Mouse (Mus musculus) monocyte, adult 2 months (primary cell): ENCODE results near the gene Dync1li2.

ENCODE experiments used
- DNase-seq, 2 experiments: peaks; one replicate each; pipeline ENCODE4 v3.0.0; 2022; ENCODE audit warnings: low spot score in 2 of 2, low read depth in 1 of 2

Gene Dync1li2

DNA sequence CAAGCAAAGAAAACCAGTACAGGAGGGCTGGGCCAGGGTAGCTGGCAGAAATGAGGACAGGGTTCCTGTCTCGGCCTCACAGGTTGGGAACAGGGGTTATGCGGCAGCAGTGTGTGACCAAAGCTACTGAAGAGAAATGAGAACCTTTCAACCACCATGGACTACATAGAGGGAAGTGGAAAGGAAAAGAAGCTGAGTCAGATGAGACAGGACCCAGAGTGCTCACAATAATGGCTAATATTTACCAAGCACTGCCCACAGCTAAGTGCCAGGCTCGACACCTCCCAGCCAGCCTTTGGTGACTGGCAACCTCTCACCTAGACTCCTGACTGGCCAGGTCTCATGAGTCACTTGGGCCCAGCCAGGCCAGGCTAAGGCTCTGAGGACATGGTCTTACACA is 58.9 kb downstream of the Dync1li2 start:
- DNase-seq = no peak

- no peak for DNase-seq
Observed at GRCm38 (mm10) chr8:104383296-104383695, 59.6 kb downstream of the Dync1li2 start.

- DNase-seq = no peak
Observed at GRCm38 (mm10) chr8:104380961-104381411, 61.9 kb downstream of the Dync1li2 start.

DNA sequence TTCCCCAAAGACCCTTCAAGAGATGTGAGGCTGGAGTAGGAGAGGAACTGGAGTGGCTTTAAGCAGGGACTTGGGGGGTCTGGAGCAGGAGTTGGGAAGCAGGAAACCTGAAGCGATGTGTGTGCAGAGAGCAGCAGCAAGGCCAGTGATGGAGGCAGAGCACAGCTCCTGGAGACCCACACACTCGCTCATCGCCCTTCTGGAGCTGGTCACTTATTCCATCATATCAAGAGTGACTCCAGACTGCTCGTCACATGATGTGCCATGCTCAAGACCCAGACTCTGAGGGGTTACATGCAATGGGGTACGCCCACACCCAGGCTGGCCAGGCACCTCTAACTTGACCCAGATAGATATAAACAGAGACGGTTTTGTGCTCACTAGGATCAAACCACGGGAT is 62.6 kb downstream of the Dync1li2 start:
- no peak for DNase-seq

DNA sequence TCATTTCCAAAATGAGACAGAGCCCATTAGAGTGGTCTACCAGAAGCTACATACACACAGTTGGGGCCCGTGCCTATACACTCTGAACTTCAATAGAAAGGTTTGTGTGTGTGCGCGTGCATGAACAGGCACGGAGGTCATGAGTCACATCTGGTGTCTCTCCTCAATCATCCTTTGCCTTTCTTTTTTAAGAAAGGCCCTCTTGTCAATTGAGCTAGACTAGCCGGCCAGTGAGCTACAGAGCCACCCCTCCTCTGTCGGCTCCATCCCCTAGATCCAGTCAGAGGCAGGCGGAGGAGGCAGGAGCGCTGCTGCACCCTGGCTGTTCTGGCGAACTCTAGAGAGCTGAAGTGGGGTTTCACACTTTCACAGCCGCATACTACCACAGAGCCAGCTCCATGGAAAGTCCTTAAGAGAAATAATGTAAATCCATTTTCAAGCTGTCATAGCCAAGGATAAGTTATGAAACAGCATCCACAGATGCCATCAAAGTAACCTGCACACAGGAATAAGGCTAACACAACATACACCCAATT is 63.5 kb downstream of the Dync1li2 start:
- no peak for DNase-seq

DNA sequence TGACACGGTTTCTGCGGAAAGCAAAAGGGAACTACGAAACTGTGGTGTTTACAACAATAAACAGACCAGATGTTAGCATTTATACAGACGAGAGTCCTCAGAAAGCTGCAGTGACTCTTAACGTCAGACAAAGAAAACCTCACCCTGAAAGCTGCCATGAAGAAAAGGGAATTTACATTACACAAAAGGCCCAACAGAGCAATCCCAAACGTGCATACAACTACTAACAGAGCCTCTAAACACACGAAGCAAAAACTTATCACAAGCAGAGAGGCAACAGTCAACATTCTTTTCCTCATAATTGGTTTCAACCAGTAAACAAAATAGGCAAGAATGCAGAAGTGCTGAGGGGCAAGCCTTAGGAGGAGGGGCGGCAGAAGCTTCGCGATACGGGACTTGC is 66.2 kb downstream of the Dync1li2 start:
- no peak for DNase-seq

DNA sequence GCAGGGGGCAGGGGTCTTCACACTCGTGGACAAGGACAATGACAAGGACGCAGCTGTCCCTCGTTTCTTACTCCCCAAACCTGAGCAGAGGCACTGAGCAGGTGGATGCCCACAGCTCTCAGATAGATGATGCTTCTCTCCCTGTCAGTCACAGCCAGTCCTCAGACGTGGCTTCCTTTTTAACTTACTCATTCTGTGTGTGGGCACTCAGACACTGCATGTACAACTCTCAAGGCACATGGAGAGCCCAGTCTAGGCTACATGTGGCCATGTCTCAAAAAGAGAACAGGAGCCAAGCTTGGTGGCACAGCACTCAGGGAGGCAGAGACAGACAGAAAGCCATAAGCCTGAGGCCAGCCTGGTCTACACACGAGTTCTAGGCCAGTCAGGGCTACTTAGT is 66.9 kb downstream of the Dync1li2 start:
- DNase-seq = no peak

DNA sequence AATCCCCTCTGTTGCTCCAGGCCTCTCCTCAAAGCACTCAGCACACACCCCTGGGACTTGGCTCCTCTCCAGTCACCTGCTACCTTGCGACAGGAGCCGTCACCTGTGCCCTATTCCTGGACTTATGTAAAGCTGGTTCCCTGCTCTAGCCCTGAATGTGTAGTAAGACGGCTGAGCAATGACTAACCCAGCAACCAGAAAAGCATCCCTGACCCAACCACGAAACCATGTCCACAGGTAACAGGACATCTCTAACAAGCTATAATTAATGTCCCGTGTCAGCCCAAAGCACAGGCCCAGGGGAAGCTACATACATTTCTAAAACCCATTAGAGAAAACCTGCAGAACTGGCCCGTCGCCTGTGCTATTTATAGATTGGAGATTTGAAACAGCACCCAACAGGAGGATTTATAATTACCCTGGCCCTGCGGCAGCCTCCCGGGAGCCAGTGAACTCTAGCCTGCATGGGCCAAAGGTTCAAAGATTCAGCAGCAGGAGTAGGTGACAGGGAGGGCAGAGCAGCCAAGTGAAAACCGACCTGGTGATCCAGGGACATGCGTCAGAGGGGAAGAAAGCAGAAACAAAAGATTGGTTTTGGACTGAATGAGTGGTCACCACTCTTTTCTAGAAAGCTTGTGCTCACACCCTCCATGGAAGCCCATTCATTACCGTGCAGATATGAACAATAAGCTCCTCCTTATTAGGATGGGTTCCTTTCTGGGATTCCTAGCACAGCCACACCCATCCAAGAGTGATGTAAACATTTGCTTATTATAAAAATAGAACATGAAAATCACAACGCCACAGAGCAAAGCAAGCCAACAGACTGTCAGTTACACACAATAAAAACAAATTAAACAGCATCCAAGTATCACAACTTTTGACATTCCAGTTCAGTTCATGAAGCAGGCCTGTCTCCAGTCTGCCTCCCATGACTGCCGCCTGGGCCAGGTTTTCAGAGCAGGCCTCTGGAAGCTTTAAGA is 67.7 kb downstream of the Dync1li2 start:
- DNase-seq = no peak

DNA sequence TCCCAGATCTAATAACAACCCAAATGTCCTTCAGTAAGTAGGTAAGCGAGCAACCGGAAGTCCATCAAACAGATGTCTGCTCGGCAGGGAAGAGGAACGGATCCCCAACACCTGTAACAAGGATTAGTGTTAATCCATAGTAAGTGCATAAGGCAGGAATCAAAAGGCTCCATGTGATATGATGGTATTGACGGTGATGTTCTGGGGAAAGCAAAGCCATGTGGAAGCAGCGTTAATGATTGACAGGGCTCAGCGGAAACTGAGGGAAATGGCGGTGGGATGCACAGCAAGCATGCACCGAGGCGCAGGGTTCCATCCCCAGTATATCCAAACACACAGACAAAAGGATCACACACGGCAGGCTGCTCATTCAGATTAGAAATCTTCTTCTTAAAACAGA is 68.6 kb downstream of the Dync1li2 start:
- no peak for DNase-seq

DNA sequence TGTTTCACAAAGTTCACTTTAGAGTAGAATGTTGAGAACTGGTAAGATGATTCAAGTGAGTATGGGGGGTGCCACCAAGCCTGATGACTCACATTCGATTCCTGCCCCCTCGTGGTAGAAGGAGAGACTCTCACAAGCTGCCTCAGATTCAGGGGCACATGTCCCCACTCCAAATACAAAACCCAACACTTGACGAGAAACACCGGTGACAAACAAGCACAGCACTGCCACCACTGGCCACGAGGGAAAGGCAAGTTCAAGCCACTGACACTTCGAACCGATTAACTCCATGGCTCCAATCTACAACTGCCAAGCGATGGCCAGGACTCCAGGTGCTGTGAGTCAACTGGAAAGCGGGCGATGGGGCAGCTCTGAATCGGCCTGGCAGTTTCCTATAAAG is 69.1 kb downstream of the Dync1li2 start:
- no peak for DNase-seq

GRCm38 (mm10) chr8:104371121-104371520 is 71.7 kb downstream of the Dync1li2 start:
- no peak for DNase-seq

- DNase-seq = no peak
Observed at GRCm38 (mm10) chr8:104370071-104370470, 72.8 kb downstream of the Dync1li2 start.

GRCm38 (mm10) chr8:104369591-104369990 is 73.3 kb downstream of the Dync1li2 start:
- no peak for DNase-seq
